Mouse (Mus musculus) Muller cell, postnatal 12 days (primary cell): ENCODE results near the gene Cacng8.
A peak's percentile ranks its signal among the peaks of the same experiment; 100 is the strongest.

Experiments
- DNase-seq: peaks from one replicate; pipeline ENCODE4 v3.0.0-alpha.2; 2015; ENCODE audit errors: inconsistent ontology term

Gene Cacng8

DNA sequence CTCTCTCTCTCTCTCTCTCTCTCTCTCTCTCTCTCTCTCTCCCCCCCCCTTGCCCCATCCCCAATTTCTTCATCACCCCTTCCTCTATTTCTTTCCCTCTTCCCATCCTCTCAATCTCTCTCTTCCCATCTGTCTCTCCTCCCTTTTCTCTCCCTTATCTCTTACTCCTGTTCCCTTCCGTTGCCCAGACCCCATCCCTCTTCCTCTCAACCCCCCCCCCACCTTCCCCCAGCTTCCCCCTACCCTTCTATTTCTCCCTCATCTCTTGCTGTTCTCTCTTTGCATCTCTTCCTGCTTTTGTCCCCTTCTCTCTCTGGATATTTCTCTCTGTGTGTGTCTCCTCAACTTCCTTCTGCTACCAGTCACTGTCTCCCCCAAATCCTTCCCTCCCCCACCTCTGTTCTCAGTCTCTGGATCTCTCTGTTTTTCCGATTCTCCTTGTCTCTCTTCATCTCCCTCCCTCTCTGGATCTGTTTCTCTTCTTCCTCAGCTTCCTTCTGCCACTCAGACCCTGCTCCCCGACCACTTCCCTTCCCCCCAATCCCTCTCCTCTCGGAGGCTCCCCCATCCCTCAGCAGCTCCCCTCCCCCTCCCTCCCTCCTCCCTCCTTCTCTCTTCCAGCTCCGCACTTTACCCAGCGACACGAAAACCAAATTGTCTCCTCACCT lies at the start of gene Cacng8:
TSS of gene Cacng8 (plus strand) at position 271 of the 668 bp plus-strand sequence.
- peak; percentile 30 for DNase-seq

DNA sequence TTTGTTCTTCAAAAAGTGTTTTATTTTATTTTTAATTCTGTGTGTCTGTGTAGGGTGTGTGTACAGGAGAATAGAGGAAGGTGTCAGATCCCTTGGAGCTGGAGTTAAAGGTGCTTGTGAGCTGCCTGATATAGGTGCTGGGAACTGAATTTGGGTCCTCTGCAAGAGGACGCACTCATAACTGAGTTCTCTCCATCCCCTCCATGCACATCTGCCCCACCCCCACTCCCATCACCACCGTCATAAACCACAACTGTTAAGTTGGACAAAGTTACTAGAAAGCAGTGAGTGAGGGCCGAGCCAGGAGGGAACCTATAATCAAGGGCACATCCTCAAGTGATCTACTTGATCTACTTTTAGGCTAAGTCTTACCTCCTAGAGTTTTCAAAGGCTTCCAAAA lies 46.6 kb upstream of the Cacng8 start:
- no peak for DNase-seq

DNA sequence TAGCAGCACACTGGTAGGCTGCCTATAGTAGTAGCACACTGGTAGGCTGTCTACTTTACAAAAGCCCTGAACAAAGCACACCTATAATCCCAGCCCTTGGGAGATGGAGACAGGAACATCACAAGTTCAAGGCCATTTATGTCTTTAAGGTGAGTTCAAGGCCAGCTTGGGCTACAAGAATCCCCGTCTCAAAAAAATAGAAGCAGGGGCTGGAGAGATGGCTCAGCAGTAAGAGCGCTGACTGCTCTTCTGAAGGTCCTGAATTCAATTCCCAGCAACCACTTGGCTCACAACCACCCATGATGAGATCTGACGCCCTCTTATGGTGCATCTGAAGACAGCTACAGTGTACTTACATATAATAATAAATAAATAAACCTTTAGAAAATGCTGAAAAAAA lies 45.2 kb upstream of the Cacng8 start:
- DNase-seq, result no peak

DNA sequence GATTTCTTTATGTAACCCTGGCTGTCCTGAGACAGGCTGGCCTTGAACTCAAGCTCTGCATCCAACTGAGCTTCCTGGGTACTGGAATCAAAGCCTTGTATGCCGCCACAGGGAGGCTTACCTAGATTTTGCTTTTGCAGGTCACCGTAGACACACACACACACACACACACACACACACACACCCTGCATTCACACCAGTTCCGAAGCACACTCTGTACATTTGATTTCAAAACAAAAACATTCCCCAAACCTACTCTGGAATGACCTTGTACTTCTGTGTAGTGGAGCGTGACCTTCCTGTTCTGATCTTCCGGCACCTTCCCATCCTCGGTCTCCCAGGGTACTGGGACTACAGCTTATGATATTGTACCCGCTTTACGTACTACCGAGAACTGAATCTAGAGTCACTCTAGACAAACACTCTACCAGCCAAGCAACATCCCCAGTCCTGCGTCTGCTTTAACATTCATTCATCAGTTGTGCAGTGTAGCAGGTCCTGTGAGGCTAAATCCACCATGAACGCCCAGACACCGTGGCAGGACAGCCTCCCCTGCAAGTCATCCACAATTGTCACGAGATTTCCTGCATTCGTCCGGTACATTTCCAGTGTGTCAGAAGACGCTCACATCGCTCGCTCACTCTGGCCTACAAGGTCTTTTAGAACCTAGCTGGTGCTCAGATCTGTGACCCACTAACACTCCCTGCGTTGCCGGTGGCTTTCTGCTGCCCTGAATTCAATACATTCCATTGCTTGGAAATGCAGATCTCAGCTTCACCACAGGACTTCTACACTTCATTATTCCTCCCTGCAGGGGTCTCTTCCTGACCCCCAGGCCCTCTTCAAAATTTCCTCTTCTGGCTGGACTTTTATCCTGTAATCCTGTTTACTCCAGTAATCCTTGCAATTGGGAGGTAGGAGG lies 42.9 kb upstream of the Cacng8 start:
- peak; percentile 73 for DNase-seq

DNA sequence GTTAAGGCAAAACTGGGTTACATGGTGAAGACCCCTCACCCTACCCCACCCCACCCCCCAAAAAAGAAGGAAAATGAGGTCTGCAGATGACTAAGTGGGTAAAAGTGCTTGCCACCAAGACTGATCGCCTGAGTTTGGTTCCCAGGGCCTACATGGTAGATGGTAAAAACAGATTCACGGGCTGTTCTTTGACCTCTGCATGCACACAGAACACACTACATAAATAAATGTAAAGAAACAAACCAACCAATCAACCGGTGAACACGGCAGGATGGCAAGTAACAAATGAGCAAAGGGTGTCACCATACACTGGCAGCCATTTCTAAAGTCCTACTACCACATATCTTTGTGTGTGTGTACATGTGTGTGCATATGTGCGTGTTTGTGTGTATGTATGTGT lies 42.2 kb upstream of the Cacng8 start:
- DNase-seq, result peak; percentile 7

DNA sequence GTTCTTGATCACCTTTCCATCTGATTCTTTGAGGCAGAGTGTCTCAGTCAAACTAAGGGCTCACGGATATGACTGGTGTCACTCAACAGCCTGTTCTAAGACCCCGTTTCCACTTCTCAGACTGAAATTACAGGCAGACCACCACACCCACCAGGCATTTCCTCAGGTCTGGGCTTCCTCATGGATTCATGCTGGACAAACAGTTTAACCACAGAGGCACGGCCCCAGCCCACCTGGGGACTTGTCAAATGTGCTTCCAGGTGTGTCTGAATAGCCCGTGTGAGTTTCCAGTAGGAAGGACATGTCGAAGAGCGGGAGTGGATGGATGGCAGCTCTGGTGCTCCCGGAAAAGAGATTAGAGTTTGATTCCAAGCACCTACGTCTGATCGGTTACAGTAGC lies 40.7 kb upstream of the Cacng8 start:
- no peak for DNase-seq

DNA sequence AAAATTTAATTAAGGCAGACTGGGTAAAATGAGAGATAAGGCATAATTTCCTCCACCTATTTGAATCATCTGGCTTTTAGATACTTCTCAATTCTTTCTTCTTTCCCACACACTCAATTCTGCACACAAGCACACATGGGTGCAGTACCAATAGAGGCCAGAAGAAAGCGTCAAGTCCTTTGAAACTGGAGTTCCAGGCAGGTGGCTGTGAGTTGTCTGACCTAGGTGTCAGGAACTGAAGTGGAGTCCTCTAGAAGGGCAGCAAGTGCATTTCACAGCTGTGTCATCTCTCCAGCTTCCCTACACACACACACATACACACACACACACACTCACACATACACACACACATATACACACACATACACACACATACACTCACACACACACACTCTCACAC lies 38.9 kb upstream of the Cacng8 start:
- DNase-seq, result no peak

DNA sequence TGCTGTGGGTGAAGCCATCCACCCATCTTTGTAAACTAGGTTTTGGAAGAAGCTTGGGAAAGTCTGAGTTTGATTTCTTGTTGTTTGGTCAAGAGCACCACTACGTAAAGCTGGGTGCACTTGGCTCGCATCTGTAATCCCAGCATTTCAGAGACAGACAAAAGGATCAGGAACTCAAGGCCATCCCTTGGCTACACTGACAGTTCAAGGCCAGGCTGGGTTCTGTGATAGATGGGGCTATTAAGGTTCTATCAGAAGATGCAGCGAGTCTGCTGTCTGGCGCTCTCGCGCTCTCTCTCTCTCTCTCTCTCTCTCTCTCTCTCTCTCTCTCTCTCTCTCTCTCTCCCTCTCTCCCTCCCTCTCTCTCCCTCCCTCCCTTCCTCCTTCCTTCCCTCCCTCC lies 35.6 kb upstream of the Cacng8 start:
- no peak for DNase-seq

DNA sequence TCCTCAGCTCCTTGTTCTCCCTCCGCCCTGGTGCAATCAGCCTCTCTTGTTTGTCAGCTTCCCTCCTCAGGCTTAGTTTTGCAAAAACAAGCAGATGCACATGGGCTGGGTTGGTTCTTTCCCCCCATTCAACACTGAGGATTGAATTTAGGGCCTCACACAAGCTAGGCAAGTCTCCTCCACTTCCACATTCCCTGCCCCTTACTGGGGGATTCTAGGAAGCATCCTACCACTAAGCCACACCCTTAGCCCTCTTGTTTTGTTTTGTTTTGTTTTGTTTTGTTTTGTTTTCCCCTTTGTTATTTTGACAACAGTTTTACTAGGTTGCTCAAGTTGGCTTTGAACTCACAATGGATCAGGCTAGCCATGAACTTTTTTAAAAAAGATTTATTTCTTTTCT lies 29.8 kb upstream of the Cacng8 start:
- DNase-seq, result no peak

DNA sequence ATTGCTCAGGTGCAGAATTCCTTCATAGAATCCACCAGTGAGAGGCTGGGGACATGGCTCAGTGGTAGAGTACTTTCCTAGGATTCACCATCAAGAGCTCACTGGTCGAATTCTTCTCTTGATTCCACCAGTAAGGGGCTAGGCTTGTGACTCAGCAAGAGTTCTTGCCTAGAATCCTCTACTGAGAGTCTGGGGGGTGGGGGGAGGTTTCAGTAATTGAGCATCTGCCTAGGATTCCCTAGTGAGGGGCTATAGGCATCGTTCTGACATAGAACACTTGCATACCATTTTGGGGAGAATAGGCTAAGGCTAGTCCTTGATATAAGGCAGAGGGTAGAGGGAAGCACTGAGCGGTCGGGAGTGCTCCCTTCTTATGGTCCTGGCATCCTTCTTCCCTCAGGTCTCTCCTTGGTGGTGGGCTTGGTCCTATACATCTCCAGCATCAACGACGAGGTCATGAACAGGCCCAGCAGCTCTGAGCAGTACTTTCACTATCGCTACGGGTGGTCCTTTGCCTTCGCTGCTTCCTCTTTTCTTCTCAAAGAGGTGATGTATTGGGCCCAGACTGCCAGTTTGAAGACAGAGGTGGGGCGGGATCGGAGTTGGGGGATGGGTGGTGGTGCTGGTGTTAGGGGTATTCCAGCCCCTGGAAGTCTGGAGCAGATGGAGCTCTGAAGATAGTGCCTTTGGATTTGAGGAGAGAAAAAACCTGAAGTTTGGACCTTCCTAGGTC lies 24.8 kb upstream of the Cacng8 start:
- DNase-seq, result no peak

DNA sequence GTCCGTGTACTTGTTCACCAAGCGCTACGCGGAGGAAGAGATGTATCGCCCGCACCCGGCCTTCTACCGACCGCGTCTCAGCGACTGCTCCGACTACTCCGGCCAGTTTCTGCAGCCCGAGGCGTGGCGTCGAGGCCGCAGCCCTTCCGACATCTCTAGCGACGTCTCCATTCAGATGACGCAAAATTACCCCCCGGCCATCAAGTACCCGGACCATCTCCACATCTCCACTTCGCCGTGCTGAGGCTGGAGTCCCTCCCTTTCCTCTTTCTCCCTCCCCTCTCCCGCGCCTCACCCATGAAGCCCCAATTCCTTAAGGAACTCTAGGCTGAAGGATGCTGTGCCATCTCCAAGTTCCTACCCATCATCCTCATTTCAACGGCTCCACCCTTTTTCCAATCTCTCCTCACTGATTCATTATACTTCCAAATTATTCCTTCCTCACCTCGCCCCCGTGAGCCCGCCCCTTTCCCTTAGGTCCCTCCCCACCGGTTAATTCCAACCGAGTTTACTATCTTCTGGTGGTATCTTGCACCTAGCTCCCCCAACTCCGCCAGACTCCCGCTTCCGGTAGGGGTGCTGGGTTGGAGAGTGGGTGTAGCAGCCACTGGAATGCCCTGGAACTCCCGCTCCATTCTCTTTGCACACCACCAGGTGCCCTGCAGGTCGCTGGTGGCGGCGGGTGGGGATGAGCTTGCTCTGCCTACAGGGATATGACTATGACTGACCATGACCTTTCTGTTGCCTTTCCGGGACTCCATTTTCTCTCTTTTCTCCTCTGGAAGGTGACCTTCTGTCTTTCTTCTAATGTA lies 23.6 kb upstream of the Cacng8 start:
- no peak for DNase-seq

DNA sequence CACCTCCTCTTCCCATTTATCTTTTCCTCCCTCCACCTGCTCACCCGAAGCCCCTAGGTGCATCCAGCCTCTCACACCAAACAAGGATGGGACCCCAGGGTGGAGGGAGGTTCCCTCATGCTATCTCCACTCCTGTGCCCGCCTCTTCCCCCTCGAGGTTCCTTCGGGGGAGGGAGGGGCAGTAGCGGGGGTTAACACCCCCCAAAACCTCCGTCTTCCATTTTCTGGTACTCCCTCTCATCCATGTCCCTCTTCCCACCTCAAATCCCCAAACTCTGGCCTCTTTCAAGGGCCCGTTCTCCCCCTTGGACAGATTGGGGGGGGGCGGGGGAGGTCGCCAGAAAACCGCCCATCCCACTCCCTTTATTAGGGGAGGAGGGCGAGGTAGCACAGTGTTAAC lies 22.9 kb upstream of the Cacng8 start:
- DNase-seq, result no peak

DNA sequence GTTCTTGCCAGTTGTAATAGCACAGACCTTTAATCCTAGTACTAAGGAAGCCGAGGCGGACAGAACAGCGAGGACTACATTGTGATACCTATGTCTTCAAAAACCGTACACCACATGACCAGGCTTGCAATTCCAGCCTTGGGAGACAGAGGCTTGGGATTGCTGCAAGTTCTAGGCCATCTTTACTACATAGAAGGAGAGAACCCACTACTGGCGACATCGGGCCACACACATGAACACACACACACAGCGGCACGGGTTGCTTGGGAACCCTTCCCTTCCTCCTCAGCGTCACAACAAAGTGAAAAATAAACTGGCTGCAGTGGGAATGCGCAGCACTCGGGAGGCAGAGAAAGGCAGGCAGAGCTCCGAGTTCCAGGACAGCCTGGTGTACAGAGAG lies 22.2 kb upstream of the Cacng8 start:
- DNase-seq, result no peak

DNA sequence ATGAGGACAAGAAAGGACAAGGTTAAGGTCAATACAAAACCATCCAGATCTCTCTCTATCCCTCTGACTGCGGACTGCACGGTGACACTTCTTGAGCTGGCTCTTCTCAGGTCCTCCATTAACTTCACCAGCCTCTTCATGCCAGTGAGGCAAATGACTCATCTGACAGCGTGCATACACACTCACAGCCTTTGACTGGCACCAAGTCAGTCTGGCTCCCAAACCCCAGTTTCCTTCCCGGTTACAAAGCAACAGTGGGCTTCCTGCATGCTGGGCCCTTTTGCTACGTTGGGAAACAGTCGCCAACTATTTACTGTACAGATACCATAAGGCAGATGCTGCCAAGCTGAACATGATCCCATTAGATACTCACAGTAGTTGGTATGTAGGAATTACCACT lies 21.3 kb upstream of the Cacng8 start:
- no peak for DNase-seq

DNA sequence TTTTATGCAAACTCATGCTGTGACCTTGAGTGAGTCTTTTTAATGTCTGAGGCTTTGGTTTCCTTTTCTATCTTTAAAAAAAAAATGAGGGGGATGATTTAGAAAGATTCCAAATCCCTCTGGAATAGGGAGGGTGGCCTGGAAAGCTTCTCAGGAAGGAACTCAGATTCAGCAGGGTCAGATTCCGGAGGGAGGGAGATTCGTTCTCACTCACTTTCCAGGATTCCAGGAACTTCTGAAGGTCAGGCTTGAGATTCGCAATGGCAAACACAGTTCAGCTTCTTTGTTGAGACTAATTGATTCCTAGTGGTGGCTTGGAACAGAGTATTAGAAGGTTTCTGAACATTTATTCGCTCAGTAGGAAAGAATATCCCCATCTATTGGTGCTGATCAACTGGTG lies 20.1 kb upstream of the Cacng8 start:
- DNase-seq, result no peak

DNA sequence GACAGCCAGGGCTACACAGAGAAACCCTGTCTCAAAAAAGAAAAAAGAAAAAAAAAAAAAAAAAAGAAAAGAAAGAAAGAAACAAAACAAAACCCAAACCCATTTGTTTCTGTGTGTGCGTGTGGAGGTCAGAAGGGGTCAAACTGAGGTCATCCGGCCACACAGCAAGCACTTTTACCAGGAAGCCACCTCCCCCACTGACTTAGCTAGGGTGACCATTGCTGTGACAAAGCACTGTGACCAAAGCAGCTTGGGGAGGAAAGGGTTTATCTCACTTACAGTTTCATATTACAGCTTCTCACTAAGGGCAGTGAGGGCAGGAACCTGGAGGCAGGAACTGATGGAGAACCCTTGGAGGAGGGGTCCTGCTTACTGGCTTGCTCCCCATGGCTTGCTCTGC lies 18.1 kb upstream of the Cacng8 start:
- DNase-seq, result no peak

DNA sequence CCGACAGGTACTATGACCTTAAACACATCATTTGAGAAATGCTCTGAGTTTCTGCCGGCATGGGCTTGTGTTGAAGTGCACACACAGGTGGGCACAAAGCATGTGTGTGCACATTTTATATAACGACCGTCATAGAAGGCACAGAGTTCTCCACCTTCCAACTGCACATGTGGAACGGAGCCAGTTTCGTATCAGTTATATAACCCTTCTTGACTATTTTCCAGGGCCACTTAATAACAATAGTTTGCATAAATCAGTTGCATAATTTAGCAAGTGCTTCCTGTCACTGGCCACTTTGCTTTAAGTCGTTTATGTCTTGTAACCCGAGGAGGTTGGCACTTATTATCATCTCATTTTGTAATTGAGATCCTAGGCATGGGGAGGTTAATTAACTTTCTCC lies 16.7 kb upstream of the Cacng8 start:
- DNase-seq, result no peak

DNA sequence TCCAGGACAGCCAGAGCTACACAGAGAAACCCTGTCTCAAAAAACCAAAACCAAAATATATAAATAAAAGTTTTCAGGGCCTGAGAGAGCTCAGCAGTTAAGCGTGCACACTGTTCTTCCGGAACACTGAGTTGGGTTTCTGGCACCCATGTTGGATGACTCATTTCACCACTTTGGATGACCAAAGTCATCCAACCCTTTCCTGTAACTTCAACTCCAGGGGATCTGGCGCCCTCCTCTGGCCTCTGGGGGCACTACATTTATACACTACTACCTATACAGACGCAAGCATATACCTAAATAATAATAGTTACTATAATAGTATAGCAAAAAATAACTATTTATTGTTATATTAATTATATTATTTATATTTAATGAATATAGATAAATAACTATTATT lies 13.7 kb upstream of the Cacng8 start:
- DNase-seq, result peak; percentile 81

DNA sequence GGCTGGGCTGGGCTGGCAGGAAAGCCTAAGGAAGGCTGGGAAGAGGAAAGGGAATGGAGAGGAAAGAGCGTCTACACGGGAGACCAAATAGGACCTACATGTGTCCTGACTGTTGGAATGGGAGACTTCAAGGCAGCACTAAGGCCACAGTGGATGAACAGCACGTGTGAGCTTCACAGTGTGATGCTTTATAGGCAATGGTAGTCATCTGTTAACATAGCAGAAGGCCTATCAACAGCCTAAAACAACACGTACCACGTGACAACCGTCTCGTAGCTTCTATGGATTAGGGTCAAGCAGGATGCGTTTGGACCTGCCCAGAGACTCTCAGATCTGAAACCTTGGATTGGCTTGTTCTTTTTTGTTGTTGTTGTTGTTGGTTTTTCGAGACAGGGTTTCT lies 8.4 kb upstream of the Cacng8 start:
- no peak for DNase-seq

DNA sequence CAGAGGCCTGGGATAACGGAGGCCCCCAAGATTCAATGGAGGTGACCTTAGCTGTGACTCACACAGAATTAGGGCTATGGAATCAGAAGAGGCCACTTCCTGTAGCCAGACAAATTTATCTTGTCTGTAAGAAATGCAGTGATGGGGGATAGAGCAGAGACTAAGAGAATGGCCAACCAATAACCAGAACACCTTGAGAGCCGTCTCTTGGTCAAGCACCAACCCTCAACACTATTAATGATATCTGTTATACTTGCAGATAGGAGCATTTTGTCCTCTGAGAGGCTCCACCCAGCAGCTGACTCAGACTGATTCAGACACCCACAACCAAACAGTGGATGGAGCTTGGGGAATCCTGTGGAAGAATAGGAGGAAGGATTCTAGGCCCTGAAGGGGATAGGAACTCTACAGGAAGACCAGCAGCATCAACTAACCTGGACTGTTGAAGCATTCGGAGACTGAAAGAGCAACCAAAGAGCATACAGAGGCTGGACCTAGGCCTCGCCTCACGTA lies 5.6 kb upstream of the Cacng8 start:
- DNase-seq, result no peak

DNA sequence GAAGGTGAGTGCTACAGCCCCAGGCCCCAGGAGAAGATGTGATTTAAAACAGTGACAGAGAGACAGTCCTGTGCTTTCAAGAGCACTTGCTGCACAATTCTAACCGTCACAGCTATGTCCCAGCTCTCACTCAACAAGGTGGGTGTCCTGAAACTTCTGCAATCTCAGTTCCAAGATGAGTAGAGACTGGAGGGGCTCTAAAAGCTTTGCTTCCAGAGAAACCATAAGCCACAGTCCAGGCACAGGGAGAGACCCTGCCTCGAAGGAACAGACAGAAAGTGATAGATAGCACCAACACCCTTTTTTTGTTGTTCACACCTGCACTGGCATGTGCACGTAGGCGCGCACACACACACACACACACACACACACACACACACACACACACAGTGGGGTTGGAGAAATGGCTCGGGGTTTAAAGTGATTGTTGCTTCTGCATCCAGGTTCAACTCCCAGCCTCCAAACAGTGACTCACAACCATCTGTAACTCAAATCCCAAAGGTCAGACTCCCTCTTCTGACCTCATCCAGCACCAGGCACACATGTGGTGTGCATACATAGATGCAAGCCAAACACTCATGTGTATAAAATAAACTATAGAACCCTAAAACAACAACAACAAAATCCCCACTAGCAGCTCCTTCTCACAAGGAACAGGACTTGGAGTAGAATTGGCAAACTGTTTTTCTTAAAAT lies 4.3 kb upstream of the Cacng8 start:
- DNase-seq, result no peak
